Mouse (Mus musculus) embryonic facial prominence, embryonic 12.5 days (tissue): Measurements from ENCODE around the gene Gsto2. TPM values are rescaled to one million over a fixed set of nuclear protein-coding genes. Genes with fewer than 3 reads are reported as not detected.

Source experiments
- ATAC-seq: fragments of 200-750 bp; cut with Nextera tagmentation; 2 replicates; pipeline ENCODE4 v1.8.0; 2017; ENCODE audit not compliant: insufficient number of reproducible peaks, insufficient read depth, low FRiP score, low TSS enrichment
- H3K27ac ChIP-seq: fragments of 300-500 bp; sonication (generic); 2 replicates; pipeline ENCODE4 v1.5.1; 2016; ENCODE audit warnings: mild to moderate bottlenecking
- H3K27me3 ChIP-seq: fragments of 300-500 bp; sonication (generic); 2 replicates; pipeline ENCODE4 v1.6.1; 2016; ENCODE audit warnings: mild to moderate bottlenecking, moderate library complexity
- H3K36me3 ChIP-seq: fragments of 300-500 bp; sonication (generic); 2 replicates; pipeline ENCODE4 v1.6.1; 2016; ENCODE audit warnings: mild to moderate bottlenecking
- H3K4me1 ChIP-seq: fragments of 300-500 bp; sonication (generic); 2 replicates; pipeline ENCODE4 v1.6.1; 2016
- H3K4me2 ChIP-seq: fragments of 300-500 bp; sonication (generic); replicated peaks from 2 replicates; pipeline ENCODE4 v1.6.1; 2016; ENCODE audit warnings: mild to moderate bottlenecking, moderate library complexity
- H3K4me3 ChIP-seq: fragments of 300-500 bp; sonication (generic); 2 replicates; pipeline ENCODE4 v1.5.1; 2016; ENCODE audit warnings: mild to moderate bottlenecking
- H3K9ac ChIP-seq: fragments of 300-500 bp; sonication (generic); 2 replicates; pipeline ENCODE4 v1.6.1; 2016; ENCODE audit warnings: mild to moderate bottlenecking, moderate library complexity
- H3K9me3 ChIP-seq: fragments of 300-500 bp; sonication (generic); 2 replicates; pipeline ENCODE4 v1.6.1; 2016; ENCODE audit warnings: mild to moderate bottlenecking, moderate library complexity
- WGBS: fragments of 180-500 bp; shearing (Covaris S2); methylation state at CpG from one replicate; pipeline ENCODE4 v1.1.7; 2016; 5-methylcytosine and 5-hydroxymethylcytosine counted together
- polyA plus RNA-seq: library from polyadenylated mRNA; unstranded; fragments of >200 nt; fragmentation: Nextera tagmentation; extraction: Ambion mirVana; gene quantifications from 2 replicates; pipeline ENCODE4 v1.2.1, GENCODE M21; 2016

Gene Gsto2
- polyA plus RNA-seq, 1 experiment from 2014 or later: 1.6 TPM

DNA sequence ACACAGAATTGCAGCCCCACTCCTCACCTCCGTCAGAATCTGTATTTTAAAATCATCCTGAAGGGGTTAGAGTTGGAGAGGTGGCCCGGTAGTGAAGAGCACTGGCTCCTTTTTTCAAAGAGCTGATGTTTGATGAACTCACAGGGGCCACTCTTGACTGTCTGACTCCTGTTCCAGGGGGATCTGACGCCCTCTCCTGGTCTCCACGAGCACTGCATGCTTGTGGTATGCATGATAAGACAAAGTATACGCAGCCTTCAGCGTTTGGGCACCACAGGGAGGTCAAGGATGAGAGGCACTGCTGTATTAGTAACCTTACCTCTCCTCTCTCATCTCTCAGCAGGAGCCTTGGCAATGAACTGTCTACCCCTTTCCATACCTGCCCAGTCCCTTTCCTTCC lies 34.7 kb downstream of the Gsto2 start:
- Histone ChIP-seq H3K27me3 (no peaks in the 10 kb centered on the region), H3K27ac (no peak overlapping the region), H3K9me3 (no peaks in the 10 kb centered on the region), H3K36me3 (peaks cover 32% of the 10 kb centered on the region), H3K4me1 (peaks cover 25% of the 10 kb centered on the region), H3K9ac (no peak overlapping the region), H3K4me3 (no peak overlapping the region), H3K4me2 (no peak overlapping the region)
- ATAC-seq: no peak
- WGBS: 67% methylated on average over 6 of the region's 6 CpGs

DNA sequence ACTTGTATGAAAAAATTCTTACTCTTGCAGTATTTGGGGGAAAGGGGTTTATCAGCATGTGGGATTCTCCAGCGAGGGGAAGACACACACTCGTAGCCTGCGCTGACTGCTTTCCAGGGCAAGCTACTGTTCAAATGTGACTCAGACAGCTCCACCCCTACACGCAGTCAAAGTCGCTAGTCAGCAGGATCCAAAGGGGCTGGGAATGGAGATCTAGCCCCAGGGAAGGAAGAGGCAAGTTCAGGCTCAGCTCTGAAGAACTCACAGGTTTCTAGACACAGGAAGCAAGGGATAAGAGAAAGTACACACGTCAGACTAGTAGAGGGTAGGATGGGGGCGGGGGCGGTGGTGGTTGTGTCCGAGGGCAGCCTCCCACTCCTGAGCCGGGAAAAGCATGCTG lies 35.2 kb downstream of the Gsto2 start:
- Histone ChIP-seq H3K9me3 (no peaks in the 10 kb centered on the region), H3K4me2 (no peak overlapping the region), H3K4me1 (peaks cover 25% of the 10 kb centered on the region), H3K4me3 (no peak overlapping the region), H3K36me3 (peaks cover 26% of the 10 kb centered on the region), H3K27ac (no peak overlapping the region), H3K9ac (no peak overlapping the region), H3K27me3 (no peaks in the 10 kb centered on the region)
- WGBS: 76% methylated on average over 10 of the region's 10 CpGs
- ATAC-seq: no peak

DNA sequence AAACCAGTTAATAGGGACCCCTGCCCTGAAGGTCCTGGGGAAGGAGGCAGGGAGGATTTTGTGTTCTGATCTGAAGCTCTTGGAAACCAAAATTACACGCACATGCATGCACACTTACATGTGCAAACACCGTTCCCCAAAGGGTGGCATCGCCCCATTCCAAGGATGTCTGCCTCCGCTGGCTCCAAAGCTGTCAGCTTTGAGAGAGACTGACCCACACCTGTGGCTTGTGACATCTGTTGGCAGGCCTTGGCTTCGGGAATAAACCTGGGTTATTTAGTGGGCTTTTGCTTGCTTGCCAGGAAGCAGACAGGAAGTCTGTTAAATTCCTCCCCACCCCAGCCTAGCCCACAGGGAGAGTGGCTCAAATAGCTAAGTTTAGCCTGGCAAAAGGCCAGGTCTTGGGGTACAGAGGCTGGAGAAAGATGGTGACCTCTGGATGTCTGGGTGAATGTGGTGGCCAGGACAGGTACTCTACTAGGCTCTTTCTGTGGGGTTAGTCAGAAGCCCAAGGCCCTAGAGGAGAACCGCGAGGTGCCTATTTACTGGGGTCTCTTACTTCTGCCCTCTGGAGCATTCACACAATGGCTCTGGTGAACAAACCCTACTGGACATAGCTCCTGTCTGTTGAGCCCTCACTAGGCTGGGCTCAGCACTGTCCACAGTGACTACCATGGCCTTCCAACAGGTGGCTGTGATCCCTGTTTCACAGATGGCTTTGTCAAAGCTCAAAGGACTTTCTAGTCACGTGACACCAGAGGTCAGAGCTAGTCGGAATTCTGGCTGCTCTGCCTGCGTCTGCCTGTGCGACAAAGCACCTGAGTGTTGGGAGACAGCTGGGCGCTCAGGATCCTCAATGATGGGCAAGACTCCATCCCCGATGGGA lies 37.2 kb downstream of the Gsto2 start:
- no peak overlapping the region for H3K9ac ChIP-seq
- 57% methylated on average over 13 of the region's 13 CpGs for WGBS
- H3K36me3 ChIP-seq: peaks cover 6% of the 10 kb centered on the region
- H3K4me1 ChIP-seq: peaks cover 25% of the 10 kb centered on the region
- no peak overlapping the region for H3K4me2 ChIP-seq
- ATAC-seq: no peak
- no peaks in the 10 kb centered on the region for H3K9me3 ChIP-seq
- peak overlapping the region; percentile 50 for H3K27ac ChIP-seq
- H3K27me3 ChIP-seq: no peaks in the 10 kb centered on the region
- H3K4me3 ChIP-seq: no peak overlapping the region

DNA sequence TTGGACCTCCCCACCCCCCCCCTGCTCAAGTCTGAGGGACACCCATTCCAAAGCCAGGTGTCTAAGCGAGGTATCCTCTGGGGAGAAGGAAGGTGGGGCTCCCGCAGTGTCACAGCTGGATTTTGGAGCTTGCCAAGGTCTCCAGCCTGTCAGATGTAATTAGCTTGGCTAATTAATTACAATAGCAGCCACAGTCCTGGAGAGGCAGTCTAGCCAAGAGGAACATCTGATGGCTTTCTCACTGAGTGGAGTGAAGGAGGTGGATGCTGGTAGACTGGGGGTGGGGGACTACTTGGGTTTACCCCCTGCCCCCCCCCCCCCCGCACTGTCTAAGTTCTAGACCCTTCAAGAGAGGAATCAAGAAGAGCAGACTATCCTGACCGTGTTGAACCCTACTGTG lies 38.3 kb downstream of the Gsto2 start:
- Histone ChIP-seq H3K4me3 (no peak overlapping the region), H3K9ac (no peak overlapping the region), H3K36me3 (no peaks in the 10 kb centered on the region), H3K27ac (no peak overlapping the region), H3K4me2 (no peak overlapping the region), H3K27me3 (no peaks in the 10 kb centered on the region), H3K9me3 (no peaks in the 10 kb centered on the region), H3K4me1 (peaks cover 31% of the 10 kb centered on the region)
- 42% methylated on average over 4 of the region's 4 CpGs for WGBS
- ATAC-seq: no peak

GRCm38 (mm10) chr19:47905081-47905480 lies 39.7 kb downstream of the Gsto2 start:
- WGBS: 90% methylated on average over 4 of the region's 4 CpGs
- Histone ChIP-seq H3K9me3 (no peaks in the 10 kb centered on the region), H3K27me3 (no peaks in the 10 kb centered on the region), H3K27ac (no peak overlapping the region), H3K4me3 (no peak overlapping the region), H3K9ac (no peak overlapping the region), H3K4me1 (peaks cover 45% of the 10 kb centered on the region), H3K4me2 (no peak overlapping the region), H3K36me3 (no peaks in the 10 kb centered on the region)
- no peak for ATAC-seq

- H3K4me2 ChIP-seq: no peak overlapping the region
- H3K9me3 ChIP-seq: no peaks in the 10 kb centered on the region
- H3K4me3 ChIP-seq: no peak overlapping the region
- no peak overlapping the region for H3K9ac ChIP-seq
- H3K36me3 ChIP-seq: no peaks in the 10 kb centered on the region
- H3K4me1 ChIP-seq: peaks cover 50% of the 10 kb centered on the region
- ATAC-seq: no peak
- no peaks in the 10 kb centered on the region for H3K27me3 ChIP-seq
- H3K27ac ChIP-seq: no peak overlapping the region
- whole genome bisulfite sequencing: 91% methylated on average over 5 of the region's 5 CpGs
Measured at GRCm38 (mm10) chr19:47905603-47906002, 40.3 kb downstream of the Gsto2 start.

DNA sequence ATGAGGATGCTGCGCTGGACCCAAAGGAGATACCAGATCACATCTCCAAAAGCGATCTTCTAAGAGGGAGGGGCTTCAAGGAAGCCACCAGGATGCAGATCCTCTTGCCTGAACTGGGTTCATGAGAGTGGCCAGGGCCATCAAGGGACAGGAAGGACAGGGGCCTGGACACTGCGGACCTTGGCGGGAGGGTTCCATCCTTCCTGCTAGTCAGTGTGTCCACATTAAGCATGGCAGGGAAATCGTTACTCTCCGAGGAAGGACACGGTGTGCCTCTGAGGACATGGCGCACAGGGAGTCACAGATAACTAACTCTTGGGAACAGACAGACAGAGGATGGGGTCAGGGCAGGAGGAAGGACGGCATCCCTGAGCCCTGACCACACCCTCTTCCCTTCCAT lies 42.3 kb downstream of the Gsto2 start:
- H3K27ac ChIP-seq: no peak overlapping the region
- no peak overlapping the region for H3K4me2 ChIP-seq
- no peaks in the 10 kb centered on the region for H3K27me3 ChIP-seq
- H3K36me3 ChIP-seq: peaks cover 8% of the 10 kb centered on the region; the same call in 1 of the 2 replicates
- 92% methylated on average over 9 of the region's 9 CpGs for WGBS
- no peak overlapping the region for H3K4me3 ChIP-seq
- no peak overlapping the region for H3K9ac ChIP-seq
- ATAC-seq: no peak
- H3K9me3 ChIP-seq: no peaks in the 10 kb centered on the region
- H3K4me1 ChIP-seq: peaks cover 44% of the 10 kb centered on the region

GRCm38 (mm10) chr19:47908961-47909371 lies 43.6 kb downstream of the Gsto2 start:
- H3K27ac ChIP-seq: peak overlapping the region; percentile 92
- peaks cover 31% of the 10 kb centered on the region for H3K4me1 ChIP-seq
- no peaks in the 10 kb centered on the region for H3K9me3 ChIP-seq
- peak; percentile 48; the same call in 1 of the 2 replicates for ATAC-seq
- peak overlapping the region; percentile 35 for H3K4me3 ChIP-seq
- H3K9ac ChIP-seq: peak overlapping the region; percentile 57
- WGBS: 18% methylated on average over 6 of the region's 6 CpGs
- no peaks in the 10 kb centered on the region for H3K27me3 ChIP-seq
- peak overlapping the region; percentile 59 for H3K4me2 ChIP-seq
- H3K36me3 ChIP-seq: peaks cover 8% of the 10 kb centered on the region; the same call in 1 of the 2 replicates

- 3% methylated on average over 8 of the region's 10 CpGs for WGBS
- peaks cover 8% of the 10 kb centered on the region; the same call in 1 of the 2 replicates for H3K36me3 ChIP-seq
- H3K27ac ChIP-seq: peak overlapping the region; percentile 92
- no peaks in the 10 kb centered on the region for H3K27me3 ChIP-seq
- H3K9me3 ChIP-seq: no peaks in the 10 kb centered on the region
- H3K4me2 ChIP-seq: peak overlapping the region; percentile 59
- ATAC-seq: peak; percentile 42; the same call in 1 of the 2 replicates
- H3K4me1 ChIP-seq: peaks cover 31% of the 10 kb centered on the region
- H3K4me3 ChIP-seq: peak overlapping the region; percentile 35
- H3K9ac ChIP-seq: peak overlapping the region; percentile 57
Measured at GRCm38 (mm10) chr19:47909387-47910116, 44.2 kb downstream of the Gsto2 start.

GRCm38 (mm10) chr19:47910117-47910618 lies 44.8 kb downstream of the Gsto2 start:
- Histone ChIP-seq H3K4me1 (peaks cover 31% of the 10 kb centered on the region), H3K4me3 (peak overlapping the region; percentile 35), H3K4me2 (peak overlapping the region; percentile 59), H3K36me3 (peaks cover 8% of the 10 kb centered on the region; the same call in 1 of the 2 replicates), H3K9ac (peak overlapping the region; percentile 57; the same call in 1 of the 2 replicates), H3K27ac (peak overlapping the region; percentile 92), H3K9me3 (no peaks in the 10 kb centered on the region), H3K27me3 (no peaks in the 10 kb centered on the region)
- 33% methylated on average over 4 of the region's 4 CpGs for WGBS
- ATAC-seq: no peak

DNA sequence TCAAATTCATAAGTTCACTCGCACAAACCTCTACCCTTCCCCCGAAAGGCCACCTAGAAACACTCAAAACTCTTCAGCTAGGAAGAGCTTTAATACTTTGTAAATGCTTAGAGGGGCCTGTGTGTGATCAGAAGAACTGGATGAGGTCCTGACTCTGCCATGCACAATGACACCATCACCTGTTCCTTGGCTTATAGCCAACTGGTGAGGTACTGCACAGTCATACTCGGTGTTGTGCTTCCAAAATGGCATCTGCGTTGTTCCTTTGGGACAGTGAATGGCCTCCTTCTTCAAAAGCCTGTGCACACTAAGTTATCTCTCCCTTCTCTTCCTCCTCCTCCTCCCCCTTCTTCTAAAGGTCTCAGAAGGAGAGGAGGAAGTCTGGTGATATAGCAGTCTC lies 45.4 kb downstream of the Gsto2 start:
- no peak overlapping the region for H3K27ac ChIP-seq
- no peak overlapping the region for H3K4me2 ChIP-seq
- peaks cover 8% of the 10 kb centered on the region; the same call in 1 of the 2 replicates for H3K36me3 ChIP-seq
- no peak for ATAC-seq
- no peak overlapping the region for H3K9ac ChIP-seq
- no peak overlapping the region for H3K4me3 ChIP-seq
- 90% methylated on average over 4 of the region's 4 CpGs for WGBS
- H3K9me3 ChIP-seq: no peaks in the 10 kb centered on the region
- H3K27me3 ChIP-seq: no peaks in the 10 kb centered on the region
- peaks cover 31% of the 10 kb centered on the region for H3K4me1 ChIP-seq
